Mouse (Mus musculus): ENCODE results near the gene Nr1i2. TPM values are rescaled to one million over a fixed set of nuclear protein-coding genes. Genes with fewer than 3 reads are reported as not detected.

Nr1i2 gene
- polyA plus RNA-seq, 1 experiment = 72.6 TPM

DNA sequence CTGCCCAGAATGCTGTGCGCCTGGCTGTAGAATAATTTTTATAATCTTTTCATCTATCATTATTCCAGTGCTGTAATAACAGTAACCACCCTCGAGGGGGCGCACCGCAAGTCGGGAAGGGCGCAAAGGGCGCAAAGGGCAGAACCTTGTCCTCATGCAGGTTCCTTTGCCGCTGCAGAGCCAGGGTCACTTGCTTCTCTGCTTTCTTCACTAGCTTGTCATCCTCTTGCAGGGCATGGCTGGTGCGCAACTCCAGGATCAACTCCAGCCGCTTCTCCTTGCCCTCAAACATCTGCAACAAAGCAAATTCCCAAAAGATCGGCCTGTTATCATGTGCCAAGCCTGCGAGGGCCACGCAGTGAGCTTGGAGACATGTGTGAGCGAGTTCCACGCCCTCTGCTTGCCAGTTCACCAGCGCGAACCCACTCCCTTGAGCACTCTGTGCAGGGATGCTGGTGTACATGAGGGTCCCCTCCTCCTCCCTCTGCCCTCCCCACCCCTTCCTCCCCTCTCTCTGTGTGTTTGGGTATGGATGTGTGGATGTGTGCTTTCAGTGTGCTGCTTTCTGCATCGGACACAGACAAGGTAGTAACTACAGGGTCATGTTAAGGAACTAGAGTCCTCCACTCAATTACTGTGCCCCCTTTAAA, 12.1 kb upstream of the Nr1i2 start:
- Histone ChIP-seq H3K4me1 (ENCODE audit: control insufficient read depth, insufficient read depth, insufficient read length, low read length) (0 out of 2 replicates have a peak, but pooled peaks cover 2% of the 10 kb centered on the region), H3K27me3 (ENCODE audit: control insufficient read depth, insufficient read depth, low read length) (no peaks in the 10 kb centered on the region), H3K36me3 (ENCODE audit: control insufficient read depth, insufficient read depth, low read length) (no peaks in the 10 kb centered on the region), H3K27ac (ENCODE audit: insufficient read depth, low read depth, low read length) (no peak overlapping the region), H3K4me3 (ENCODE audit: low read depth, low read length) (no peak overlapping the region)
- 37% methylated on average over 18 of the region's 18 CpGs for WGBS
- no peak for TF ChIP-seq POLR2A (IDR thresholded peaks at IDR 0.05; ENCODE audit: low read depth, low read length)
- peak; percentile 66; the same call in 1 of the 2 replicates for TF ChIP-seq CTCF (IDR thresholded peaks at IDR 0.05; ENCODE audit: extremely low read depth, insufficient read length, insufficient replicate concordance, low read depth, low read length)

DNA sequence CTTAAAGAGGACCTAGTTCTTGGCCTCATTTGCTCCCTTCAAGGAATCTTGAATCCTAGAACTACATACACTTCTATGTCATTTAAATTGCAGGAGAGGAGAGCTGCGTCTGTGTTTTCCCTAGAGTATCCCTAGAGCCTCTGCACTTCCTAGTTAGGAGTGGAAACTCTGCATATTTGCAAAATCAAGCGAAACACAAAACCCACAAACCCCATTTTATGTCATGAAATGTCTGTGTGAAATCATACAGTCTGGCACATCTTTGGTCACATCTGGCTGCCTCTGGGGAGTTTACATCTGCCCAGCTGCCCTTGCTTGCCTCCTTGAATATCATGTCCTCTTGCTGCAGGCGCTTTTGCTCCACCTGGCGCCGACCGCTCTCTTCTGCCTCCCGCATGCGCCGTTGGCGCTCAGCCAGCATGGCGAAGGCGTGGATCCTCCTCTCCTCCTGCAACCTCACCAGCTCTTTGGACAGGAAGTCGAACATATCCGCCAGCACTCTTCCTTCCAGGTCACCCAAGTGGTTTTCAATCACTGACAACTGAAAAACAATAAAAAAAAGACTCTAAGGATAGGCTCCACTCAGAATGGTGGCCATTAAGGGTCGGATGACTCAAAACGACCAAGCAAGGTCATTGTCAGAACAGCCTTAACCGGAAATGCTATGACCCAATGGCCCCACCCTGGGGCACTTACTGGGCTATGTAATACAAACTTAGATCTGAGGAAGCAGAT, 10.0 kb upstream of the Nr1i2 start:
- Histone ChIP-seq H3K36me3 (ENCODE audit: control insufficient read depth, insufficient read depth, low read length) (no peaks in the 10 kb centered on the region), H3K4me3 (ENCODE audit: low read depth, low read length) (0 out of 2 replicates have a peak overlapping the region, but pooled peaks have one; percentile 16), H3K27me3 (ENCODE audit: control insufficient read depth, insufficient read depth, low read length) (no peaks in the 10 kb centered on the region), H3K4me1 (ENCODE audit: control insufficient read depth, insufficient read depth, insufficient read length, low read length) (0 out of 2 replicates have a peak, but pooled peaks cover 2% of the 10 kb centered on the region), H3K27ac (ENCODE audit: insufficient read depth, low read depth, low read length) (0 out of 2 replicates have a peak overlapping the region, but pooled peaks have one; percentile 18)
- WGBS = 73% methylated on average over 17 of the region's 17 CpGs
- TF ChIP-seq CTCF (IDR thresholded peaks at IDR 0.05; ENCODE audit: extremely low read depth, insufficient read length, insufficient replicate concordance, low read depth, low read length) = no peak
- no peak for TF ChIP-seq POLR2A (IDR thresholded peaks at IDR 0.05; ENCODE audit: low read depth, low read length)

DNA sequence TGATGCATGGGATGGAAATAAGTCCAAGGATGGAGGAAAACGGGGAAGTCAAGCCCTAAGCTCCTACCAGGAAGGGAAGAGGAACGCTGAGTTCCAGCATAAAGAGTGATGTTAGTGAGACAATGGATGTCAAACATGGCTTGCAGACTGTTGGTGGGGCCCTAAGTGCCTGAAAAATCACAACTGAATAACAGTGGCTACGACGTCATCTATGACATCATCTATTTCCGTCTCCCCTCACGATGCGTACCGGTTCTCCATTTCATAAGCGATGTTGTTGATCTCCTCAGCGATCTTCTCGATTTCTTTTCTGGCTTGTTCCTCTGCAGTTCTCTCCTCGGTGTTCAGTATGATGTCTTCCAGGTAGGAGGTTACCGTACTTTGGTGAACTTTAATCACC, 7.7 kb upstream of the Nr1i2 start:
- Histone ChIP-seq H3K27me3 (ENCODE audit: control insufficient read depth, insufficient read depth, low read length) (no peaks in the 10 kb centered on the region), H3K27ac (ENCODE audit: insufficient read depth, low read depth, low read length) (no peak overlapping the region), H3K4me1 (ENCODE audit: control insufficient read depth, insufficient read depth, insufficient read length, low read length) (peaks cover 9% of the 10 kb centered on the region; the same call in 1 of the 2 replicates), H3K4me3 (ENCODE audit: low read depth, low read length) (no peak overlapping the region), H3K36me3 (ENCODE audit: control insufficient read depth, insufficient read depth, low read length) (no peaks in the 10 kb centered on the region)
- TF ChIP-seq CTCF (IDR thresholded peaks at IDR 0.05; ENCODE audit: extremely low read depth, insufficient read length, insufficient replicate concordance, low read depth, low read length) (no peak), POLR2A (IDR thresholded peaks at IDR 0.05; ENCODE audit: low read depth, low read length) (no peak)
- 91% methylated on average over 13 of the region's 13 CpGs for WGBS

DNA sequence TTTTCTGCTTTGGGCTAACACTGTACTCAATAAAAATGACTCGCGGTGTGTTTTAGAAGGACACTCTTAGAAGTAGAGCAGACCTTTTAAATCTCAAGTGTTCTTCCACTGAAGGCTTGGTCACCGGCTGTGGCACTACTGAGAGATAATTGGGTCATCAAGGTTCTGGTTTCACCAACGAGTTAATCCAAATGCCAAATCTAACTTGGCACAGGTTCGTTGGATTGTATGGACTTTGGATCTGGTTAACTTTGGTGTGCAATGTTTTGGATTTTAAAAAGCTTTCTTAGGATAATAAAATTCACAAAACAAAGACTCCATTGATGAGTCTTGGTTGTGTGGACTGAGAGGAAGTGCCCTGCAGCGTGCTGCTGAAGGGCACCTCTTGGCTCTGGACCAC, 3.8 kb upstream of the Nr1i2 start:
- Histone ChIP-seq H3K27ac (ENCODE audit: insufficient read depth, low read depth, low read length) (peak overlapping the region; percentile 38; the same call in 1 of the 2 replicates), H3K4me1 (ENCODE audit: control insufficient read depth, insufficient read depth, insufficient read length, low read length) (peaks cover 10% of the 10 kb centered on the region; the same call in 1 of the 2 replicates), H3K27me3 (ENCODE audit: control insufficient read depth, insufficient read depth, low read length) (no peaks in the 10 kb centered on the region), H3K4me3 (ENCODE audit: low read depth, low read length) (no peak overlapping the region), H3K36me3 (ENCODE audit: control insufficient read depth, insufficient read depth, low read length) (no peaks in the 10 kb centered on the region)
- 28% methylated on average over 6 of the region's 6 CpGs for WGBS
- TF ChIP-seq POLR2A (IDR thresholded peaks at IDR 0.05; ENCODE audit: low read depth, low read length) (no peak), CTCF (IDR thresholded peaks at IDR 0.05; ENCODE audit: extremely low read depth, insufficient read length, insufficient replicate concordance, low read depth, low read length) (no peak)

DNA sequence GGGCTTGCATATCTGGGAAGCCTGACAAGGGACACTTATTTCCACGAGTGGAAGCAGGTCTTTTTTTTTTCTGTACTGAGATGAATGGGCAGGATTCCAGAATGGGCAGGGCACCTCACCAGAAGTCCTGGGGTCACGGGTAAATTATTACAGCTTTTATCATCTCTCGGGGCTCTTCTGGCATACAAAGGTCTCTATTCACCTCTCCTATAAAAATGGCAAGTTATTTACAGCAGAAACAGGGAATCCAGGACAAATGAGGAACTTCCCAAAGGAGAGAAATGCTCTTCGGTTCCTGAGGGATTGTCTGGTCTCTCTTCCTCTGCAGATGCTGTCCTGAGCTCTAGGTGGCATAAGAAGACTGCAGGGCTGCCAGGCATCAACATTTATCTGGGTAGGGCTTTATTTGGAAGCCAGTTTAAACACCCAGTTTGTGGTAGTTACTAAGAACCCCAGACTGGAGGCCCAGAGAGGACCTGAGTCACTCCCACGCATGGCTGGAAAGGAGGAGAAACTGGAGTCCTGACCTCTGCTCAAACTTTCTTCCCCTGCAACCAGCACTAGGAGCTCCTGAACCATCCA, 816 bp upstream of the Nr1i2 start:
- Histone ChIP-seq H3K27me3 (ENCODE audit: control insufficient read depth, insufficient read depth, low read length) (no peaks in the 10 kb centered on the region), H3K27ac (ENCODE audit: insufficient read depth, low read depth, low read length) (peak overlapping the region; percentile 98), H3K4me1 (ENCODE audit: control insufficient read depth, insufficient read depth, insufficient read length, low read length) (peaks cover 10% of the 10 kb centered on the region; the same call in 1 of the 2 replicates), H3K4me3 (ENCODE audit: low read depth, low read length) (peak overlapping the region; percentile 48), H3K36me3 (ENCODE audit: control insufficient read depth, insufficient read depth, low read length) (no peaks in the 10 kb centered on the region)
- TF ChIP-seq CTCF (IDR thresholded peaks at IDR 0.05; ENCODE audit: extremely low read depth, insufficient read length, insufficient replicate concordance, low read depth, low read length) (no peak), POLR2A (IDR thresholded peaks at IDR 0.05; ENCODE audit: low read depth, low read length) (no peak)
- 10% methylated on average over 5 of the region's 5 CpGs for WGBS

DNA sequence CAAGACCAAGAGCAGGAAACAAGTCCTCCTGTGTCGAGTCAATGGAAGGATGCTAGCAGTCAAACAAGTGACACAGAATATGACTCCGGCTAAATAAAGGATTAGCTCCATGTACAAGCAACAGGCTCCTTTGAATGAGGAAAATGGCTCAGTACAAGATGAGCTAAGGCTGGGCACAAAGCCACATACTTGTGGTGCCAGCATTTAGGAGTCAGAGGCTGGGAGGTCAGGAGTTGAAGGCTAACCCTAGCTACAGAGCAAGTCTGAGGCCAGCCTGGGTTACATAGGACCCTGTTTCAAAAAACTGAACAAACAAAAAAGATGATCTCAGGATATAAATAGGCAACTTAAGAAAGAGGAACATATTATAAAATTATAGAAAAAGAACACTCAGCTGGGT, 4.5 kb downstream of the Nr1i2 start:
- Histone ChIP-seq H3K4me3 (ENCODE audit: low read depth, low read length) (no peak overlapping the region), H3K27me3 (ENCODE audit: control insufficient read depth, insufficient read depth, low read length) (no peaks in the 10 kb centered on the region), H3K27ac (ENCODE audit: insufficient read depth, low read depth, low read length) (no peak overlapping the region), H3K4me1 (ENCODE audit: control insufficient read depth, insufficient read depth, insufficient read length, low read length) (peaks cover 21% of the 10 kb centered on the region; the same call in 1 of the 2 replicates), H3K36me3 (ENCODE audit: control insufficient read depth, insufficient read depth, low read length) (peaks cover 4% of the 10 kb centered on the region)
- TF ChIP-seq POLR2A (IDR thresholded peaks at IDR 0.05; ENCODE audit: low read depth, low read length) (no peak), CTCF (IDR thresholded peaks at IDR 0.05; ENCODE audit: extremely low read depth, insufficient read length, insufficient replicate concordance, low read depth, low read length) (no peak)
- whole genome bisulfite sequencing = 47% methylated on average over 2 of the region's 2 CpGs

DNA sequence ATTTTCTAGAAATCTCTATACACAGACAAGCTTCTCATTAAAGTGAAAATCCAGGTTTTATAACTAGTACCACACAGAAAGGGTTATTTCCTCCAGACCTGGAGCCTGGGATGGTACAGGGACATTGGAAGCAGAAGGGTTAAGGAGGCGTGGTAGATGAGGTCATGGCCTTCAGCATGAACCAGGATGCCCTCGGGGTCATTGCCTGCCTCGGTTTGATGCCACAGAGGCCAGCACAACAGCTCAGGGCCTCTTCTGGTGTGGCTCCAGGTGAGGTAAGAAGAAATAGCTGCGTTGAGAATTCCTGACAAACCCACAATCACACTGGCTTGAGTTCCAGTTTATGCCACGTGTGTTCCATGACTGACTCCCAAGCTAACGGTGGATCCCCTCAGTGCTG, 5.8 kb downstream of the Nr1i2 start:
- peak overlapping the region; percentile 10; the same call in 1 of the 2 replicates for H3K4me3 ChIP-seq (ENCODE audit: low read depth, low read length)
- WGBS = 10% methylated on average over 6 of the region's 6 CpGs
- peaks cover 9% of the 10 kb centered on the region for H3K36me3 ChIP-seq (ENCODE audit: control insufficient read depth, insufficient read depth, low read length)
- H3K27me3 ChIP-seq (ENCODE audit: control insufficient read depth, insufficient read depth, low read length) = no peaks in the 10 kb centered on the region
- TF ChIP-seq POLR2A (IDR thresholded peaks at IDR 0.05; ENCODE audit: low read depth, low read length) = no peak
- TF ChIP-seq CTCF (IDR thresholded peaks at IDR 0.05; ENCODE audit: extremely low read depth, insufficient read length, insufficient replicate concordance, low read depth, low read length) = no peak
- peak overlapping the region; percentile 70 for H3K27ac ChIP-seq (ENCODE audit: insufficient read depth, low read depth, low read length)
- H3K4me1 ChIP-seq (ENCODE audit: control insufficient read depth, insufficient read depth, insufficient read length, low read length) = peaks cover 23% of the 10 kb centered on the region; the same call in 1 of the 2 replicates

Measured in small intestine, adult 2 months (tissue).